Mouse (Mus musculus) liver, embryonic 11.5 days (tissue): ENCODE results near the gene Klhl32. TPM values are rescaled to one million over a fixed set of nuclear protein-coding genes. Genes with fewer than 3 reads are reported as not detected.

Experiments
- ATAC-seq: fragments of 200-750 bp; cut with Nextera tagmentation; replicated peaks from 2 replicates; pipeline ENCODE4 v1.8.0; 2017; ENCODE audit warnings: moderate number of reproducible peaks, mild to moderate bottlenecking, moderate TSS enrichment, moderate library complexity; ENCODE audit not compliant: low FRiP score
- DNase-seq: peaks from one replicate; pipeline ENCODE4 v3.0.0-alpha.2; 2017; ENCODE audit warnings: low spot score
- H3K27ac ChIP-seq: fragments of 300-500 bp; sonication (generic); 2 replicates; pipeline ENCODE4 v1.5.1; 2014; ENCODE audit warnings: mild to moderate bottlenecking, low read depth, low read length, control low read depth
- H3K27me3 ChIP-seq: fragments of 300-500 bp; sonication (generic); replicated peaks from 2 replicates; pipeline ENCODE4 v1.6.1; 2014; ENCODE audit warnings: low read length, mixed read lengths; ENCODE audit not compliant: control insufficient read depth, insufficient read depth
- H3K36me3 ChIP-seq: fragments of 300-500 bp; sonication (generic); 2 replicates; pipeline ENCODE4 v1.6.1; 2014; ENCODE audit warnings: mild to moderate bottlenecking, low read length, moderate library complexity, mixed read lengths; ENCODE audit not compliant: control insufficient read depth, insufficient read depth
- H3K4me1 ChIP-seq: fragments of 300-500 bp; sonication (generic); replicated peaks from 2 replicates; pipeline ENCODE4 v1.6.1; 2014; ENCODE audit warnings: low read length, mixed read lengths; ENCODE audit not compliant: control insufficient read depth, insufficient read depth
- H3K4me2 ChIP-seq: fragments of 300-500 bp; sonication (generic); 2 replicates; pipeline ENCODE4 v1.6.1; 2014; ENCODE audit warnings: mild to moderate bottlenecking, control low read depth, moderate library complexity
- H3K4me3 ChIP-seq: fragments of 300-500 bp; sonication (generic); 2 replicates; pipeline ENCODE4 v1.5.1; 2014; ENCODE audit warnings: low read depth, low read length, control low read depth
- H3K9ac ChIP-seq: fragments of 300-500 bp; sonication (generic); 2 replicates; pipeline ENCODE4 v1.6.1; 2014; ENCODE audit warnings: low read depth, low read length, control low read depth
- H3K9me3 ChIP-seq: fragments of 300-500 bp; sonication (generic); 2 replicates; pipeline ENCODE4 v1.6.1; 2016; ENCODE audit warnings: low read length, inconsistent platforms, mixed read lengths; ENCODE audit not compliant: control insufficient read depth
- WGBS: fragments of 180-500 bp; shearing (Covaris S2); extraction: QIAGEN DNeasy Blood & Tissue Kit; methylation state at CpG from one replicate; pipeline ENCODE4 v1.1.7; 2014; 5-methylcytosine and 5-hydroxymethylcytosine counted together
- polyA plus RNA-seq: library from polyadenylated mRNA; unstranded; fragments of >200 nt; fragmentation: Nextera tagmentation; extraction: Ambion mirVana; gene quantifications from 2 replicates; pipeline ENCODE4 v1.2.1, GENCODE M21; 2014

Klhl32 gene
- polyA plus RNA-seq, 1 experiment from 2014 or later, result 0.51 TPM

- Histone ChIP-seq H3K4me1 (no peaks in the 10 kb centered on the region), H3K27ac (no peak overlapping the region), H3K4me3 (no peak overlapping the region), H3K9ac (no peak overlapping the region), H3K36me3 (peaks cover 5% of the 10 kb centered on the region; the same call in 1 of the 2 replicates), H3K4me2 (no peak overlapping the region), H3K9me3 (no peaks in the 10 kb centered on the region), H3K27me3 (no peaks in the 10 kb centered on the region)
- WGBS, result 90% methylated on average over 2 of the region's 2 CpGs
- ATAC-seq (no peak), DNase-seq (no peak)
Observed at GRCm38 (mm10) chr4:24609564-24609963, 241.4 kb downstream of the Klhl32 start.

GRCm38 (mm10) chr4:24609085-24609484, 241.8 kb downstream of the Klhl32 start:
- Histone ChIP-seq H3K9me3 (no peaks in the 10 kb centered on the region), H3K36me3 (peaks cover 5% of the 10 kb centered on the region; the same call in 1 of the 2 replicates), H3K4me3 (no peak overlapping the region), H3K27ac (no peak overlapping the region), H3K4me1 (no peaks in the 10 kb centered on the region), H3K9ac (no peak overlapping the region), H3K27me3 (no peaks in the 10 kb centered on the region), H3K4me2 (no peak overlapping the region)
- DNase-seq (no peak), ATAC-seq (peak; percentile 68)
- 72% methylated on average over 3 of the region's 3 CpGs for WGBS

GRCm38 (mm10) chr4:24601711-24602110, 249.2 kb downstream of the Klhl32 start:
- Histone ChIP-seq H3K9ac (no peak overlapping the region), H3K4me2 (no peak overlapping the region), H3K4me3 (no peak overlapping the region), H3K27me3 (no peaks in the 10 kb centered on the region), H3K9me3 (no peaks in the 10 kb centered on the region), H3K36me3 (peaks cover 15% of the 10 kb centered on the region), H3K4me1 (peaks cover 3% of the 10 kb centered on the region; the same call in 1 of the 2 replicates), H3K27ac (no peak overlapping the region)
- ATAC-seq (no peak), DNase-seq (no peak)
- WGBS, result 91% methylated on average over 6 of the region's 6 CpGs

GRCm38 (mm10) chr4:24598637-24599036, 252.3 kb downstream of the Klhl32 start:
- Histone ChIP-seq H3K4me2 (no peak overlapping the region), H3K4me3 (no peak overlapping the region), H3K27ac (no peak overlapping the region), H3K9ac (no peak overlapping the region), H3K4me1 (peaks cover 3% of the 10 kb centered on the region; the same call in 1 of the 2 replicates), H3K36me3 (peaks cover 10% of the 10 kb centered on the region), H3K27me3 (no peaks in the 10 kb centered on the region), H3K9me3 (no peaks in the 10 kb centered on the region)
- no peak for ATAC-seq
- WGBS, result 90% methylated on average over 1 of the region's 1 CpGs
- no peak for DNase-seq

GRCm38 (mm10) chr4:24596942-24597611, 253.8 kb downstream of the Klhl32 start:
- no peaks in the 10 kb centered on the region for H3K27me3 ChIP-seq
- peaks cover 10% of the 10 kb centered on the region for H3K36me3 ChIP-seq
- H3K9ac ChIP-seq, result no peak overlapping the region
- DNase-seq, result no peak
- WGBS, result 64% methylated on average over 6 of the region's 6 CpGs
- H3K27ac ChIP-seq, result no peak overlapping the region
- no peaks in the 10 kb centered on the region for H3K9me3 ChIP-seq
- peak; percentile 83 for ATAC-seq
- H3K4me2 ChIP-seq, result no peak overlapping the region
- peaks cover 3% of the 10 kb centered on the region; the same call in 1 of the 2 replicates for H3K4me1 ChIP-seq
- H3K4me3 ChIP-seq, result no peak overlapping the region

- H3K4me2 ChIP-seq, result no peak overlapping the region
- H3K9ac ChIP-seq, result no peak overlapping the region
- H3K9me3 ChIP-seq, result no peaks in the 10 kb centered on the region
- no peak overlapping the region for H3K4me3 ChIP-seq
- H3K27ac ChIP-seq, result no peak overlapping the region
- H3K4me1 ChIP-seq, result peaks cover 3% of the 10 kb centered on the region; the same call in 1 of the 2 replicates
- ATAC-seq, result no peak
- H3K27me3 ChIP-seq, result no peaks in the 10 kb centered on the region
- no peak for DNase-seq
- H3K36me3 ChIP-seq, result peaks cover 3% of the 10 kb centered on the region; the same call in 1 of the 2 replicates
Observed at GRCm38 (mm10) chr4:24594824-24595223, 256.1 kb downstream of the Klhl32 start.

- no peak overlapping the region for H3K27ac ChIP-seq
- no peak overlapping the region for H3K4me3 ChIP-seq
- peaks cover 19% of the 10 kb centered on the region for H3K36me3 ChIP-seq
- no peaks in the 10 kb centered on the region for H3K27me3 ChIP-seq
- no peaks in the 10 kb centered on the region for H3K4me1 ChIP-seq
- H3K9ac ChIP-seq, result no peak overlapping the region
- DNase-seq (no peak), ATAC-seq (no peak)
- WGBS, result 90% methylated on average over 3 of the region's 3 CpGs
- H3K4me2 ChIP-seq, result no peak overlapping the region
- no peaks in the 10 kb centered on the region for H3K9me3 ChIP-seq
Observed at GRCm38 (mm10) chr4:24583997-24584396, 266.9 kb downstream of the Klhl32 start.

GRCm38 (mm10) chr4:24582295-24582694, 268.6 kb downstream of the Klhl32 start:
- Histone ChIP-seq H3K36me3 (peaks cover 14% of the 10 kb centered on the region; the same call in 1 of the 2 replicates), H3K9me3 (no peaks in the 10 kb centered on the region), H3K4me1 (no peaks in the 10 kb centered on the region), H3K4me2 (no peak overlapping the region), H3K27me3 (no peaks in the 10 kb centered on the region), H3K27ac (no peak overlapping the region), H3K4me3 (no peak overlapping the region), H3K9ac (no peak overlapping the region)
- ATAC-seq, result no peak
- DNase-seq, result no peak
- 52% methylated on average over 1 of the region's 1 CpGs for WGBS

- WGBS, result 82% methylated on average over 5 of the region's 5 CpGs
- peak; percentile 39; the same call in 1 of the 2 replicates for ATAC-seq
- no peaks in the 10 kb centered on the region for H3K9me3 ChIP-seq
- H3K27ac ChIP-seq, result no peak overlapping the region
- H3K4me2 ChIP-seq, result no peak overlapping the region
- no peaks in the 10 kb centered on the region for H3K27me3 ChIP-seq
- H3K4me3 ChIP-seq, result no peak overlapping the region
- no peaks in the 10 kb centered on the region for H3K4me1 ChIP-seq
- no peak overlapping the region for H3K9ac ChIP-seq
- peaks cover 19% of the 10 kb centered on the region for H3K36me3 ChIP-seq
- no peak for DNase-seq
Observed at GRCm38 (mm10) chr4:24577594-24577993, 273.3 kb downstream of the Klhl32 start.
